Mouse (Mus musculus) kidney, postnatal 4 days (tissue): ENCODE results near the gene Msgn1.

Source experiments
- DNase-seq, 2 experiments: peaks; one replicate each; pipeline ENCODE4 v3.0.0; 2021; ENCODE audit warnings: mixed read lengths in 2 of 2

Gene Msgn1

GRCm38 (mm10) chr12:11198026-11198425 is 10.7 kb downstream of the Msgn1 start:
- DNase-seq = no peak

GRCm38 (mm10) chr12:11196830-11197229 is 11.9 kb downstream of the Msgn1 start:
- DNase-seq = no peak

- DNase-seq = peak; percentile 87 to 89
Observed at GRCm38 (mm10) chr12:11196142-11196597, 12.6 kb downstream of the Msgn1 start.

GRCm38 (mm10) chr12:11195031-11195430 is 13.7 kb downstream of the Msgn1 start:
- peak in 1 of 2 experiments; percentile 10 for DNase-seq

- DNase-seq = peak; percentile 96 to 97
Observed at GRCm38 (mm10) chr12:11178486-11179154, 30.2 kb downstream of the Msgn1 start.

GRCm38 (mm10) chr12:11177408-11178394 is 31.1 kb downstream of the Msgn1 start:
- peak in 1 of 2 experiments; percentile 33 for DNase-seq

GRCm38 (mm10) chr12:11158670-11159069 is 50.1 kb downstream of the Msgn1 start:
- DNase-seq = no peak
